Mouse (Mus musculus) c-Kit-positive CD71-positive TER-119-negative erythroid progenitor cells, embryonic 14.5 days (primary cell): ENCODE results near the gene Pgm5.
"Not testable (repeated sequence)": the region's sequence is repeated elsewhere in the genome, so short reads cannot be mapped to it uniquely, and the experiment has no call there.

Source experiments
- DNase-seq: peaks from one replicate; pipeline ENCODE4 v3.0.0-alpha.2; 2013; ENCODE audit warnings: low read depth

Gene Pgm5

DNA sequence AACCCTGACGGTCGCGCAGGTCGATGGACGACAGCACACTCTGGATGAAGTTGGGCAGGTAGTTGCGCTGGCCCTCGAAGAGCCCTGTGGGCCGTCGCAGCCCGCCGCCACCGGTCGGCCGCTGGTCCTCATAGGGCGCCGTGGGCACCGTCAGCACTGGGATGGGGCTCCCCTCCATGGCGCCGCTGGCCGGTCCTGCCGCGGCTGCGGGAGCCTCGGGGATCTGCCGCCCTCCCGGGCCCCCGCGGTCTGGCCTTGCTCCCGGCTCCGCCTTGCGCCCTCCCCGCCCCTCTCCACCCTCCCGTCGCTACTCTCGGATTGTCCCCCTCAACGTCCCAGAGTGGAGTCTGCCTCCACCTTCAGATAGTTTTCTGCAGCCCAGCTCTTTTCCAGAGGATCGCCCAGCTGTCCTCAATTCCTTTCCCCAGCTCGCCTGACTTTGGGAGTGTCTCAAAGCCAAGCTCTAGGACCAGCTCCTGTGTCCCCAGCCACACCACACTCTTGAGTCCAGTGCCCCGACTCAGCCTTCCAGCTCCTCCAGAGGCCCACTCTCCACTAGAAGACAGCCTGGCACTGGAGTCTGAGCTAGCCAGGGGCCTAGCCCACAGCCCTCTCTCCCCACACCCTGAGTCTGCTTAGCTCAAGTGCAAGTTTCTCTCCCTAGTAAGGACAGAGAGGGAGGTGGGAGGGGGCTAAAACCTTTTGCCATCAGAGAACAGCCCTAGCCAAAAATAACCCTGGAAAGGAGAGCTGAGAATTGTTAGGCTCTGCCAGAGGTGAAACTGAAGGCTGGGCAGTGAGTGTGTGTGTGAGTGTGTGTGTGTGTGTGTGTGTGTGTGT lies at the start of gene Pgm5:
Gene Pgm5 (minus strand): TSS at position 244 of the 840 bp plus-strand sequence.
- DNase-seq, result no peak

DNA sequence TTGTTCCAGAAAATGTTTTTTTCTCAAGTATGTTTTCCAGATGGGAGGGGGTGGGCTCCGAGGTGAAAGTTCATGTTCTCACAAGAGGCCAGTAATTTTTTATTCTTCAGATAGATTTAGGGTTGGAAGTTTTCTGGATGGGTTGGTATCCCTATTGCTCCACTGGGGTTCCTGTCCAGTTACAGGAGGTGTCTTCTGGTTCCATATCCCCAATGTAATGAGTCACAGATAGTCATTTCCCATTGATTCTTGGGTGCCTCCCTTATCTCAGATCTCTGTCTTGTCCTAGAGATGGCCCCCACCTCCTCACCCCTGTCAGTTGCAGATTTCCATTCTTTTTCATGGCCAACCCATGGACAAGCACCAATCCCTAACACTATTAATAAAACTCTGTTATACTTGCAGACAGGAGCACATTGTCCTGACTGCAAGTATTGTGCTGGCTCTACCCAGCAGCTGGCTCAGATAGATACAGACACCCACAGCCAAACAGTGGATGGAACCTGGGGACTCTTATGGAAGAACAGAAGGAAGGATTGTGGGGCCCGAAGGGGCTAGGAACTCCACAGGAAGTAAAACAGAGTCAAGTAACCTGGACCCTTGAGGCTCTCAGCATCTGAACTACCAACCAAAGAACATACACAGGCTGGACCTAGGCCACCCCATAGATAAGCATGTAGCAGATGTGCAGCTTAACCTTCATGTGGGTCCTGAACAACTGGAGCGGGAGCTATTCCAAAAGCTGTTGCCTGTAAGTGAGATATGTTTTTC lies 46.9 kb upstream of the Pgm5 start:
- DNase-seq, result no peak

DNA sequence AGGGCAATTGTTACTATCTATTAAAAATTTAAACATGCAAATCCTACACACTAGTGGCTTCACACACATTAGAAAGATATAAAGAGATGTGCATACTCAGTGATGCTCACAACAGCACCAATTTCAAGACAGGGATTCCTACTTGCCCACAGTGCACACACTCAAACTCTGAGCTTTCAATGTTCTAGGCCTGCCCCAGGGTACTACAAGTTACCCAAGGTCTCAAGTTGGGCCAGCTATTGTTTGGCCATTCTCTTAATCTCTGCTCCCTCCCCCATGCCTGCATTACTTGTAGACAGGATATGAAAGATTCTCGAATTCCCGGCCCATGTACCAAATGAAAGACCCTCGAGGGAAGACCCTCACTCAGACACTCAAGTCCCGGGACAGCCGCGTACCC lies 46.0 kb upstream of the Pgm5 start:
- no peak for DNase-seq

DNA sequence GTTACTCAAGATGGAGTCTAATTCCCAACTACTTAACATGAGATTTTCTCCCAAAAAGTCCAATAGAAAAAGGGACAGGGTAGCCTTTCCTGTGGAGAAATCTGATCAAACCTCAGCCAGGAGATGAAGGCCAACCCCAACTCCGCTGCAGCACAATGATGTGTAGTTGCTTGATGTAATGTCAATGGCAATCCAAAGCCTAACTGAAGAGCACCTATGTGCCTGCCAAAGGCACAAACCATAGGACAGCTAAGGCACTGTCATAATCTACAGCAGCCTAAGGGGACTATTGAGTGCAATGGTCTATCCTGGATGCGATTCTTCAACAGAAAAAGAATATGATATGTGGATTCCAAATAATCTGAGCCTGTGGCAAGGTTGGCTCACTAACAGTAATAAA lies 41.2 kb upstream of the Pgm5 start:
- no peak for DNase-seq

DNA sequence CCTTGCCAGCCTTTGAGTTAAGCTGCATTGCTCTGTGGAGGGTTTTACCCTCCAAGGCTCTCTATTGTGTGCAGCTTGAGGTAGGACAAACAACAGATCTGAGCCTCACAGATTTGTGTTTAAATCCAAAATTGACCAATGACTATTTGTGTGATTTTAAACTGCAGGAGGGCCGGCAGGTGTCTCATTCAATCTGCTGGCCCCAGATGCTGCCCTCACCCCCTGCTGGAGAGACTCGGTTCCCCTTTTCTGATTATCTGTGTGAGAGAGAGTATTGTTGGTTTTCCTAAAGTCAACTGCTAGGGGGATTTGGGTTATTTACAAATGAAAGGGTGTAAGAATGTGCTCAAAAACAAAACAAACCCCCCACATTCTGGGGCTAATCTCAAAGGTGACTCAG lies 40.6 kb upstream of the Pgm5 start:
- no peak for DNase-seq

DNA sequence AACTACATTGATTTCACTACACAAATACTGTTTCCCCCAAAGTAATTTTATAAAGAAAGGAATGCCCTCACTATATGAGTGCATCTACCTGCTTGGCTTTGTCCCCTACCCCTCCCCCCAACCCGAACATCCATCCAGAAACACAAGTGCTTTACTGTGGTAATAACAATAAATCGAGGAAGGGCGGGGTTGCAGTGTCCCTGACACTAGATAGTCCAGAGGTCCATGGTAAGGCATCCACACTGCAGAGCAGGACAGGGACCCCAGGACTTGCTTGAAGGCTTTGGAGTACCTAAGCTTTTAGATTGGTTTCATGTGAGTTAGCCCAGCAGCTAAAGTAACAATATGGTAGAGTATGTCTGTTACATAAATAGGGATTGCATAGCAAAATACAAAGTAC lies 40.0 kb upstream of the Pgm5 start:
- no peak for DNase-seq

DNA sequence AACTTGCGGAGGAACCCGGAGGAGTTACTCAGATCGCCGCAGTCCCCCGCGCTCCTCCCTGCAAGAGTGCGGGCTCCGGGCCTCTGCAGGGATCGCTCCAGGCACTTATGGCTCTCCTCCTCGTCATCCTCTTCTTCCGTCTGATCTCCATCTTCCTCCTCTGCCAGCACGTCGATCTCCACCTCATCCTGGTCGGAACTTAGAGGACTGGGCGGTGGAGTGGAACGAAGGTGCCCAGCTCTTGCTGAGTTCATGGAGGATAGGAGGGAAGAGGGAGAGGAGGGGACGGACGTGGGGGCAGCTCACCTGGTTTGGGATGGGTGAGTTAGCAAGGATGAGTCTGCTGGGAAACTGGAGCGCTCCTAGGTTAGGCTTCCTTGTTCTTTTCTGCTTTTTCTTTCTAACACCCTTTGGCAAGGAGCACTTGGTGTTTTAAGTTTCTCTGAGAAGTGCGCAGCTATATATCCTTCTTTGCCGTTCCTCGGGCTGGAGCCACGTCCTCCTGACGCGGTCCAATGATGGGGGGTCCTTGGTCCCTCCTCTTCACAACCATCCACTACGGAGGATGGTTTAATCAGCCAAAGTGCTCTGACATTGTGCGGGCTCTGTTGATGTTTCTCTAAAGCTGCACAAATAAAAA lies 39.0 kb upstream of the Pgm5 start, which contains the start of gene Foxd4:
Gene Foxd4 (minus strand): TSS at position 617 of the 640 bp plus-strand sequence.
- DNase-seq, result no peak

DNA sequence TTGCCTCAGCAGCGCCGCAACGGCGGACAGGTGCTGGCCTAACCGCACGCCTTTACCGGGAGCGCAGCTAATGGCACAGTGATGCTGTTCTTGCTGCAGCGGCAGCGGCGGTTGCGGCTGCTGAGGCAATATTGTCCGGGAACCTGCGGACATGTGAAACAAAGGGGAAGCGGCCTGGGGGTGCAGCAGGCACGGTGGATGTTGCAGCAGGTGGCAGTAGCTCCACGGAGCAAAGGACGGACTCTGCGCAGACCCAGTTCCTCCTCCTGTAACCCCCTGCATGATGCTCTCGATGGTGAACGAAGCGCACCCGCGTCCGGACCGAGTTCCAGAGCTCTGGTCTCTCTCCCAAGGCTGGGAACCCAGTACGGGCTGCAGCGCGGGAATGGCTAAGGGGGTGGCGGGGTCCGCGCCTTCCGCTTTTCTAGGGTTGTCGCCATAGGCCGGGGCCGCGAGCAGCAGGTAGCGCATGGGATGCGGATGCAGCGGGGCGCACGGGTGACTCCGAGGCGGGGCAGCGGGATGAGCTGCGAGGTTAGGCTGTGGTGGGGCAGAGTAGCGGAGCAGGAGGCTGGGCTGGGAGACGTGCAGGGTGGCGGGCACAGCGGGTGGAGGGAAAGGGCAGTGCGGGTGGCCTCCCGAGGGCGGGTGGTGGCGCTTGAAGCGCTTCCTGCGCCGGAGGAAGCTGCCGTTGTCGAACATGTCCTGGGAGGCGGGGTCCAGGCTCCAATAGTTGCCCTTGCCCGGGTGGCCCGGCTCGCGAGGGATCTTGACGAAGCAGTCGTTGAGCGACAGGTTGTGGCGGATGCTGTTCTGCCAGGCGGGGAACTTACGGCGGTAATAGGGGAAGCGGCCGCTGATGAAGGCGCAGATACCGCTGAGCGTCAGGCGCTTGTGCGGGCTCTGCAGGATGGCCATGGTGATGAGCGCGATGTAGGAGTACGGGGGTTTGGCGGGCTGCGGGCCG lies 38.2 kb upstream of the Pgm5 start:
- DNase-seq, result no peak

DNA sequence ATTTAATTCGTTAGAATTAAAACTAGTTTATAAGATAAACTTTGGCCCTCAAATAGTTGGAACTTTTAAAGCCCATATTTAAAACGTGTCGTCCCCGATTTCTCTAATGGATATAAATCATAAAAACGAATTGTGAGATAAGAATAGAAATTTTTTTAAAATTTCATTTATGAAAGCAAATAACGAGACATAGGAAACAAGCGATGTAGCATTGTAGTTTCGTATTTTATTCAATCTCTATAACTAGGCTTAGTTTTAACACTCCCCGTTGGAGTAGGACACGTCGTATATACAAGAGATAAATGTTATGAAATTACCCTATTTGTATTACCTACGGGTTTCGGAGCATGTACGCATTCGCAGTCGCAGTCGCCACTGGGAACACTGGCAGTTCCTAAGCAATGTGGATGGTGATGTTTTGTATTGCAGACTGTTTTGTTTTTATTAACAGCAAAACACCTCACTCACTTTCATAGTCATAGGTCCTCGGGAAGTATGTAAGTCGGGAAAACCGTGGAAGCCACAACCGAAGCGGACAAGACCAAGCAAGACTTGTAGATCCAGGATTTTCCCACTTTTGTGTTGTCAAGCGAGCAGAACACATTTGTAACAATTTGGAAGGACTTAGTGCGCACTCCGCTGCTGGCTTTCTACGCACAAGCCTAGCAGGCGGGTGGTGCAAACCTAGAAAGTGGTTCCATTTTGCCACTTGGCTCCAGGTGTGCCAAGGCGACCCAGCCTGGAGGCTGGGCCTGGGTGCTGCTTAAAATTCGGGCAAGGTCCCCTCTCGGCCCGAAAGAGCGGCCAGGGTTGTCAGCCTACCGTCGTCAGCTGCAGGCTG lies 37.3 kb upstream of the Pgm5 start:
- no peak for DNase-seq

DNA sequence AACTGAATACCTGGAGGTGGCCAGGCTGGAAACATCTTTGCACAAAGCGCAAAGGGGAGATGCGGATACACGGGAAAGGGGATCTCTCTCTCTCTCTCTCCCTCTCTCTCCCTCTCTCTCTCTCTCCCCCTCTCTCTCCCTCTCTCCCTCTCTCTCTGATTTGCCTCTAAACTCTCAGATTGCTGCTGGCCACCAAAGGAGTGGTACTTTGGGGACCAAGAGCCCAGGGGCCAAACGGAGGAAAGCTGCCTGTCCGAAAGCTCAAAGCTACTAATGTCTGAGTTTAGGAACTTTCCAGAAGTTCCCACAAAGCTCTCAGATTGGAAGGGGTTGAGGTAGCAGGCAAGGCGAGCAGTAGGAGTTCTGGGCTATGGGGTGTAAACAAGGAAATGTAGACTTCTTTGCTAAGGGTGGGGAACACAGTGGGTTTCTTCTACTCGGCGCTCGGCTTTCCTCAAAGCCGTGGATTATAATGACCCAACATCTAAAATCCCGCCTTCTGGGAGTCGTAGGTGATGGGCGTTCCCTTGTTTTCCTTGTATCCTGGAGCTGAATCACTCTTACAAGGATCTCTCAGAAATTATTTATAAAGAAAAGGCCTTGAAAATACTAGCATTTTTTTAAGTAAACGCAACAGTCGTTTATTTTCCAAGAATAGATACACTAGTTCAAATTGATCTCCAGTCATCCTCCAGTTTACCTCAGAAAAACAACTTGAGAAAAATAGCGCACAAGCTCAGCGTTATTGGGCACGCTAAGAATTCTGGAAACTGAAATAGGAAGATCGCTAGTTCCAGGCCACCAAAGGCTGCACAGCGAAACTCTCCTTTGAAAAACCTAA lies 36.5 kb upstream of the Pgm5 start:
- no peak for DNase-seq

DNA sequence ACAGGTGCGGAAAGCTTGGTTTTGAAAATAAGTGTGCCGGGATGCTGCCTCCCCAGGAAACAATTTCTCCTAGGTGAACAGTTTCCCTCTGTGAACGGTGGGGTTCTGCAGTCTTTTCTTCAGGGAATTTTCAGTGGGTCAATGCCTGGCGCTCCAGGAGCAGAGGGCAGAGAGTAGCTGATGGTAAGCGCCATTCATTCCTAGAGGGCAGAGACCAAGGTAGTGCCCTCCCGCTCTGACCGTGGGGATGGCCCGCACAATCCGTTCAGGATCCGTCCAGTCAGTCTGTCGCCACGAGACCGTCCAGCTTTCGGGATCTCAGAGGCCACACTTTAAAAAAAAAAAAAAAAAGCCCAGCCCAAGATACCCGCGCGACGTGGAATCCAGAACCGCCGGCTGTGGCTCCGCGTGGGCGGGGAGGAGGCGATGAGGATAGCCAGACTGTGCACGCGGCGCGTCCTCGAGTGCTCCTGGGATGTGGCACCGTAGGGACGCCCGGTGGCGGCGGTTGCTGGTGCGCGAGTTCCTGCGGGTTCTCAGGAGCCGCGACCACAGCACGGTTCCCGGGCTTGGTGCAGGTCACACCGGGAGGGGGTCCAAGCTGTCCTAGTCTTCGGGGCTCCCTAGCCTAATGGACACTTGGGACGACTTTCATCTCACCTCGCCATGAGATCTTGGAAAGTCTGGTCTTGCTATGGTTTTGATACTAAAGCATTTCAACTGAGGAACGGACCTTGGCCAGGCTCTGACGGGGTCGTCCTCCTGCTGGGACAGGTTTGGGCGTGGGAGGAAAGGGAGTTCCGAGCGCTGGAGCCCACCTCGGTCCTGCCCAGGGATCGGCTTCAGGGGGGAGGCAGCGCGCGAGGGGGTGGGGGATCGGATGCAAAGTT lies 35.6 kb upstream of the Pgm5 start:
- DNase-seq, result no peak

DNA sequence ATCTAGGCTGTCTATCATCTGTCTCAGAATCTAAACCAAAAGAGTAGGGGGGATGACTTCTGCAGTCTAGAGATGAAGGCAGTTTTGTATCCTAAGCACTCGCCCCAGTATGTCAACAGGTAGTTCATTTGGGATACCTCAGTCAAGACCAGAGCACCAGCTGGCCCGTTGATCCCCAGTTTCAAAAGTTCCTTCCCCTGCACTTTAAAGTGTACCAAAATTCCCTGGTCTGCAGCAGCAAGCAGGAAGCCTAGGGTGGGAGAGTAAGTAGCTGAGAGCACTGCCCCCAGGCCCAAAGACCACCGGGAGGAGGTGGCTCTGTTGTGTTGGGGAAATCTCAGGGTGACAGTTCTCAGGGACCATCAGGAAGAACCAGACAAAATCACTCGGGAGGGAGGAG lies 34.9 kb upstream of the Pgm5 start:
- DNase-seq, result no peak

DNA sequence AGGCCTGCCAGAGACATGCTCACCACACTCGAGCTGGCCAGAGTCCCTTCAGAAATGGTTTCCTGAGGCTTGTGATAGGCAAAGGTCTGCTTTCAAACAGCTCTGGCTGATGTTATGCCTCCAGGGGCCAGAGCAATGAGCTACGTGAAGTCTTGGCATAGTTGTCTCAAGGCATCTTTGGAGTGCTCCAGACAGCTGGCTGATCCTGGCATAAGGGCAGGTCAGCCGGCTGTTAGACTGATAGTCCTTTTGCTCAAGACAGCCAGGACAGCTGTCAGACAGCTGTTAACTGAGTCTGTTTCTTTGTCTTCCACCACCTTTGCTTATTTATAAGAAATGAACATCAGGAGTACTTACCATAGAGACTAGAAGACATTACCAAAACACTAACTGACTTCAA lies 25.2 kb upstream of the Pgm5 start:
- DNase-seq, result no peak

DNA sequence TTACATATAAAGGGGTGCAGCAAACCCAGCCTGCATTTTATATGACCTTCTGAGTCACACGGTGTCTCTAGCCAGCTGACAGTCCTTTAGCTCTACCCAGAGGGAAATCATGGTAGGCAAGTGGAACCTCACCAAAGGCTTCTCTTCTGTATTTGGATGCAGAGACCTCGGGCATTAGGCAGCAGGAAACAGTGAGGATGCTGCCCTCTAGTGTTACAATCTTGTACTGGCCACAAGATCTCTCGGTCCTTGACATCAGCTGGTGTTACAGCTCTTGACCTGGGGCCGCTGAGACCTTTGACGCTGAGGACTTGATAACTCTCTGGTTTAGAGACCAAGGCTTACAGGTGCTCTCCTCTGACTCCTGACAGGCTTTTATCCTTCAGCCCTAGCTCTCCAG lies 23.8 kb upstream of the Pgm5 start:
- DNase-seq, result peak; percentile 17

DNA sequence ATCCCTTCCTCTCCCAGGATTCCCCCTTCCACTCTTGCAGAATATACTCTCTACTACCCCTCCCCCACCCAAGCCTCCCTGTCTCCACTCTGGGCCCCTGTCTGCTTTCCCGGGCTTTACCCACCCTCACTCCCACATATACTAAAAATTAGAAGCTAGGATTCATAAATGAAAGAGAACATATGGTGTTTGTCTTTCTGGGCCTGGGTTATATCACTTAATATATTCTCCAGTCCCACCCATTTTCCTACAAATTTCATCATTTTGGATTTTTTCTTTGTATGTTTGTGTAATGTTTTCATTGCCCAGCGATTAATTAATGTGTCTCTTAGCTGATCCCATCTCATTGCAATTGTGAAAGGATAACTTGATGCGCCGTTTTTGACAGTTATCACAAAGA lies 19.6 kb upstream of the Pgm5 start:
- no peak for DNase-seq

DNA sequence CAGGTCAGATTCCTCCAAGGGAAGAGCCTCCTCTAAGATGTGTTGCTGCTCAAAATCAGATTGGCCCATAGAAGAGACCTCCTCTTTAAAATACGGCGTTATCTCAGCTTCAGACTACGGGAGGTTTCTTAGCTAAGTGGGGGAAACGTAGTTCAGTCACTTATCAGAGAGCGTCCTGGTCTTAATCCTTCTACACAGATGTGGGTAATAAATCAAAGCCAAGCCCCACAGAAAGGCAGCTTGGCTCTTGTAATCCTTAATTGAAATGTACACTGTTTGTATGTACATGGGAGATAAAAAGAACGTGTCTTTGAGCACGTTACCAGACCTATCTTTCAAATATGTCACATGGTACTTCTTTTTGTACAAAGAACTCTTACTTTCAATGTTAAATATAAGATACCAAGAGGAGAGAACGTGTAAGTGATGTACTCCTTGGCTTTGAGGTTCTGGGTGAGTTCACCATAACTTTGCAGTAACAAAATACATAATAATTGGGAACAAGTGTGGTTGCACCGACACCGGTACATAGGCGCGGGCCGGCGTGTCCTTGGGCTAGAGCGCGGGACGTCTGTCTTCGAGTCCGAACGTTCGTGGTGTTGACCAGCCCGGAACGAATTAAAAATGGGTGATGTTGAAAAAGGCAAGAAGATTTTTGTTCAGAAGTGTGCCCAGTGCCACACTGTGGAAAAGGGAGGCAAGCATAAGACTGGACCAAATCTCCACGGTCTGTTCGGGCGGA lies 13.6 kb upstream of the Pgm5 start, which contains the start of gene Gm10053:
Gene Gm10053 (plus strand): TSS at position 558 of the 742 bp plus-strand sequence.
- not testable (repeated sequence) for DNase-seq

DNA sequence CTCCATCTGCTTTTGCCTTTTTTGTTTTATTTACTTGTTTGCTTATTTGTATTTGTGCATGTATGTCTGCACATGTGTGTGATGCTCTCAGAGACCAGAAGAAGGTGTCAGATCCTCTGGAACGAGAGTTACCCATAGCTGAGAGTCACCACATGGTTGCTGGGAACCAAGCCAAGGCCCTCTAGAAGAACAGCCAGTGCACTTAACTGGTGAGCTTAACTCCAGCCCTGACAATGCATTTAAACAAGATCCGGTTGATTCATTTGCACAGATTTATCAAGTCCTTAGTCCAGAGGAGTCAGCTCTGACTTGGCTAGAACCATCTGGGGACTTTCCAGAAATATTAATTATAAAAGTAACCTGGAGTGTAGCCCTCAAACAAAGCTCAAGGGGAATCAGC lies 12.2 kb upstream of the Pgm5 start:
- DNase-seq, result no peak
